Mouse (Mus musculus) CH12.LX (cell line): ENCODE measurements around the gene Irf6. TPM values are rescaled to one million over a fixed set of nuclear protein-coding genes. Genes with fewer than 3 reads are reported as not detected.

Source experiments
- DNase-seq: peaks from one replicate; pipeline ENCODE4 v3.0.0-alpha.2; 2013; ENCODE audit errors: extremely low read depth
- H3K27ac ChIP-seq: 2 replicates; pipeline ENCODE4 v1.5.1; 2012; ENCODE audit warnings: low read depth, mild to moderate bottlenecking, control low read depth, moderate library complexity; ENCODE audit not compliant: insufficient read depth
- H3K27me3 ChIP-seq: replicated peaks from 2 replicates; pipeline ENCODE3; 2012; ENCODE audit warnings: inconsistent platforms
- H3K36me3 ChIP-seq, 2 experiments: replicated peaks in 1 of 2; 2 replicates each; pipeline versions ENCODE3 to v1.6.1; 2012; ENCODE audit warnings: inconsistent platforms in 1 of 2, low read length in 1 of 2, mild to moderate bottlenecking in 1 of 2, mixed read lengths in 1 of 2, moderate library complexity in 1 of 2; ENCODE audit not compliant: control insufficient read depth in 1 of 2, insufficient read depth in 1 of 2
- H3K4me1 ChIP-seq, 2 experiments: 2 replicates each; pipeline ENCODE4 v1.6.1; 2012; ENCODE audit warnings: inconsistent platforms in 1 of 2, moderate library complexity in 1 of 2; ENCODE audit not compliant: insufficient read depth in 2 of 2, control insufficient read depth in 1 of 2
- H3K4me2 ChIP-seq: 2 replicates; pipeline ENCODE4 v1.6.1; 2012; ENCODE audit warnings: low read depth, mild to moderate bottlenecking, control low read depth; ENCODE audit not compliant: poor library complexity, insufficient read depth, severe bottlenecking
- H3K4me3 ChIP-seq, 3 experiments: fragments of 150-350 bp in 1 of 3; sonication (generic) in 1 of 3; replicated peaks in 1 of 3; 2 replicates each; pipeline versions ENCODE3 to v1.5.1; 2011 to 2012; ENCODE audit warnings: low read depth in 2 of 3, low read length in 2 of 3, mild to moderate bottlenecking in 2 of 3, moderate library complexity in 2 of 3, control low read depth in 1 of 3, improper control_type of control experiment in 1 of 3, inconsistent platforms in 1 of 3, mixed read lengths in 1 of 3; ENCODE audit not compliant: poor library complexity in 1 of 3
- H3K79me2 ChIP-seq: replicated peaks from 2 replicates; pipeline ENCODE4 v1.6.1; 2012; ENCODE audit warnings: mild to moderate bottlenecking, moderate library complexity; ENCODE audit not compliant: control insufficient read depth, poor library complexity, insufficient read depth, severe bottlenecking; ENCODE audit errors: extremely low read depth
- H3K9ac ChIP-seq: 2 replicates; pipeline ENCODE4 v1.6.1; 2012; ENCODE audit warnings: low read depth, mild to moderate bottlenecking, control low read depth, moderate library complexity; ENCODE audit not compliant: insufficient read depth
- H3K9me3 ChIP-seq: replicated peaks from 2 replicates; pipeline ENCODE3; 2012; ENCODE audit warnings: low read length, inconsistent platforms, mixed read lengths
- BHLHE40 ChIP-seq: IDR thresholded peaks from 2 replicates; pipeline ENCODE4 v1.6.1; 2011; ENCODE audit warnings: mild to moderate bottlenecking, low read depth, low read length, improper control_type of control experiment
- CHD1 ChIP-seq: IDR thresholded peaks from 2 replicates; pipeline ENCODE4 v1.6.1; 2012; ENCODE audit warnings: low read depth, low read length, improper control_type of control experiment, inconsistent platforms
- CHD2 ChIP-seq: IDR thresholded peaks from 2 replicates; pipeline ENCODE4 v1.6.1; 2011; ENCODE audit warnings: low read length, improper control_type of control experiment
- CTCF ChIP-seq, 2 experiments: IDR thresholded peaks in 1 of 2; conservative IDR thresholded peaks in 1 of 2; 2 replicates each; pipeline ENCODE4 v1.5.1; 2011 to 2012; ENCODE audit warnings: low read depth in 2 of 2, low read length in 2 of 2, improper control_type of control experiment in 1 of 2, inconsistent platforms in 1 of 2, mild to moderate bottlenecking in 1 of 2, moderate library complexity in 1 of 2
- E2F4 ChIP-seq: IDR thresholded peaks from 2 replicates; pipeline ENCODE4 v1.6.1; 2011; ENCODE audit warnings: low read depth, low read length, improper control_type of control experiment; ENCODE audit not compliant: insufficient replicate concordance
- EP300 ChIP-seq: IDR thresholded peaks from 2 replicates; pipeline ENCODE4 v1.6.1; 2011; ENCODE audit warnings: low read length, improper control_type of control experiment
- ETS1 ChIP-seq: conservative IDR thresholded peaks from 2 replicates; pipeline ENCODE4 v1.6.1; 2012; ENCODE audit warnings: low read depth, mild to moderate bottlenecking, inconsistent platforms, low read length, improper control_type of control experiment, moderate library complexity
- JUN ChIP-seq: IDR thresholded peaks from 2 replicates; pipeline ENCODE4 v1.6.1; 2011; ENCODE audit warnings: low read depth, mild to moderate bottlenecking, low read length, improper control_type of control experiment, moderate library complexity; ENCODE audit not compliant: insufficient read depth
- JUND ChIP-seq: conservative IDR thresholded peaks from 2 replicates; pipeline ENCODE4 v1.6.1; 2011; ENCODE audit warnings: low read depth, low read length, improper control_type of control experiment
- KAT2A ChIP-seq: IDR thresholded peaks from 2 replicates; pipeline ENCODE4 v1.6.1; 2012; ENCODE audit warnings: low read length, improper control_type of control experiment, inconsistent platforms; ENCODE audit not compliant: insufficient replicate concordance
- MAFK ChIP-seq: IDR thresholded peaks from 2 replicates; pipeline ENCODE4 v1.6.1; 2011; ENCODE audit warnings: low read length, improper control_type of control experiment; ENCODE audit not compliant: insufficient replicate concordance
- MAX ChIP-seq: IDR thresholded peaks from 2 replicates; pipeline ENCODE4 v1.6.1; 2011; ENCODE audit warnings: low read length, improper control_type of control experiment
- MAZ ChIP-seq: IDR thresholded peaks from 2 replicates; pipeline ENCODE4 v1.6.1; 2012; ENCODE audit warnings: low read depth, mild to moderate bottlenecking, inconsistent platforms, low read length, improper control_type of control experiment, moderate library complexity
- MEF2A ChIP-seq: IDR thresholded peaks from 2 replicates; pipeline ENCODE4 v1.6.1; 2014; ENCODE audit warnings: low read depth, mild to moderate bottlenecking, inconsistent platforms, low read length, improper control_type of control experiment, borderline replicate concordance
- MYC ChIP-seq: IDR thresholded peaks from 2 replicates; pipeline ENCODE4 v1.6.1; 2011; ENCODE audit warnings: low read depth, mild to moderate bottlenecking, improper control_type of control experiment, low read length
- NELFE ChIP-seq: IDR thresholded peaks from 2 replicates; pipeline ENCODE4 v1.6.1; 2011; ENCODE audit warnings: low read depth, low read length, improper control_type of control experiment
- NRF1 ChIP-seq: IDR thresholded peaks from 2 replicates; pipeline ENCODE4 v1.6.1; 2014; ENCODE audit warnings: low read depth, mild to moderate bottlenecking, inconsistent platforms, low read length, improper control_type of control experiment, moderate library complexity
- PAX5 ChIP-seq: IDR thresholded peaks from 2 replicates; pipeline ENCODE4 v1.6.1; 2012; ENCODE audit warnings: low read length, inconsistent platforms, mixed read lengths
- POLR2AphosphoS2 ChIP-seq: IDR thresholded peaks from 2 replicates; pipeline ENCODE4 v1.6.1; 2011; ENCODE audit warnings: low read depth, low read length, improper control_type of control experiment
- RCOR1 ChIP-seq: conservative IDR thresholded peaks from 2 replicates; pipeline ENCODE4 v1.6.1; 2012; ENCODE audit warnings: low read depth, mild to moderate bottlenecking, inconsistent platforms, low read length, improper control_type of control experiment
- SIN3A ChIP-seq: IDR thresholded peaks from 2 replicates; pipeline ENCODE4 v1.6.1; 2012; ENCODE audit warnings: low read length, improper control_type of control experiment, inconsistent platforms
- SMC3 ChIP-seq: IDR thresholded peaks from 2 replicates; pipeline ENCODE4 v1.6.1; 2011; ENCODE audit warnings: low read depth, low read length, improper control_type of control experiment
- TBP ChIP-seq: conservative IDR thresholded peaks from 2 replicates; pipeline ENCODE4 v1.6.1; 2011; ENCODE audit warnings: low read depth, low read length, improper control_type of control experiment
- TCF12 ChIP-seq: IDR thresholded peaks from 2 replicates; pipeline ENCODE4 v1.6.1; 2014; ENCODE audit warnings: low read depth, mild to moderate bottlenecking, inconsistent platforms, low read length, improper control_type of control experiment
- UBTF ChIP-seq: IDR thresholded peaks from 2 replicates; pipeline ENCODE4 v1.6.1; 2012; ENCODE audit warnings: low read depth, mild to moderate bottlenecking, inconsistent platforms, low read length, improper control_type of control experiment, moderate library complexity
- USF1 ChIP-seq: IDR thresholded peaks from 2 replicates; pipeline ENCODE4 v1.6.1; 2014; ENCODE audit warnings: low read depth, mild to moderate bottlenecking, inconsistent platforms, low read length, improper control_type of control experiment
- ZC3H11A ChIP-seq: IDR thresholded peaks from 2 replicates; pipeline ENCODE4 v1.6.1; 2012; ENCODE audit warnings: low read depth, mild to moderate bottlenecking, inconsistent platforms, low read length, improper control_type of control experiment
- ZKSCAN1 ChIP-seq: IDR thresholded peaks from 2 replicates; pipeline ENCODE4 v1.6.1; 2012; ENCODE audit warnings: low read depth, inconsistent platforms, low read length, improper control_type of control experiment, borderline replicate concordance
- dilution Hi-C: fragments of 300-500 bp; cut with MboI; formaldehyde crosslinking; loops from 2 replicates; pipeline ENCODE4 v1.14.3; 2020; ENCODE audit warnings: low sequenced_read_pairs; ENCODE audit not compliant: extremely low pct_unique_long_range_greater_than_20kb, extremely low pct_ligation_motif_present
- in situ Hi-C: fragments of 300-500 bp; cut with MboI; formaldehyde crosslinking; loops from 3 replicates; pipeline ENCODE4 v1.14.3; 2019; ENCODE audit warnings: low sequenced_read_pairs, low pct_ligation_motif_present, low pct_unique_long_range_greater_than_20kb, mixed read lengths
- polyA plus RNA-seq: library from polyadenylated mRNA; unstranded; fragments of >175 nt; gene quantifications from 2 replicates; pipeline ENCODE4 v1.2.1, GENCODE M21; 2012; ENCODE audit warnings: low read depth; ENCODE audit not compliant: insufficient read length
- total RNA-seq, 2 experiments: library from RNA; depleted of rRNA; stranded (reverse); fragments of 300-350 nt in 1 of 2; fragments of >200 nt in 1 of 2; gene quantifications; 2 replicates each; pipeline ENCODE4 v1.2.3; 2012 to 2014

Gene Irf6
- total and polyA plus RNA-seq, 3 experiments, result 0.31 to 13.0 (median 0.43) TPM

DNA sequence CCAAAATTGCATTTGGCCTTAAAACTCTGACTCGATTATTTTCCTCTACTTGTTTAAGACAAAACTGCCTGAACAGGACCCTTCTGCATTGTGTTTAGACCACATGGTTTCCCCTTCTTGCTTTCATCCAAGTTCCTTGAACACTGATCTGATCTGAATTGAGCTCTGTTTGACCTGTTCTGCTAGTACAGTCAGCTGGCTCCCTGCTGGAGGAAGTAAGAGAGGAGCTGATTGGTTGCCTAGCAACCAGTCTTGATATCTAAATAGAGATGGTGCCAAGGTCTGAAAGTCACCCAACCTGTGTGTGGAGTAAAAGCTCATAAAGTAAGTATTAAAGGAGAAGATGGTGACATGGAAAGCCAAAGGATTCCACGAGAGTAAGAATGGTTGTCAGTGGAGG lies 16.9 kb downstream of the Irf6 start:
- no peak overlapping the region for H3K4me2 ChIP-seq
- no peak overlapping the region for H3K9ac ChIP-seq
- peaks cover 7 to 22% of the 10 kb centered on the region in 2 experiments for H3K4me1 ChIP-seq
- no peak overlapping the region for H3K27ac ChIP-seq
- no peaks in the 10 kb centered on the region for H3K9me3 ChIP-seq
- no peak for DNase-seq
- in situ Hi-C loops, result no loop called here
- peaks cover 4 to 14% of the 10 kb centered on the region in 2 experiments for H3K36me3 ChIP-seq
- no peak for TF ChIP-seq RCOR1
- no peak for TF ChIP-seq ZKSCAN1
- no peak for TF ChIP-seq MYC
- no peak for TF ChIP-seq MAX
- no peak for TF ChIP-seq CTCF (conservative IDR thresholded peaks at IDR 0.05 in 1 of 2, IDR thresholded peaks at IDR 0.05 in 1 of 2; ENCODE audit: low read depth in 2 of 2, low read length in 2 of 2)
- no peak for TF ChIP-seq JUN
- no peak for TF ChIP-seq SIN3A
- TF ChIP-seq NRF1, result no peak
- no peak for TF ChIP-seq CHD2
- no peak for TF ChIP-seq MAFK
- no peak for TF ChIP-seq PAX5
- no peak for TF ChIP-seq TCF12
- TF ChIP-seq KAT2A, result no peak
- TF ChIP-seq POLR2AphosphoS2, result no peak
- no peak for TF ChIP-seq CHD1
- no peak for TF ChIP-seq MEF2A
- no peak for TF ChIP-seq ETS1
- no peak for TF ChIP-seq NELFE
- TF ChIP-seq BHLHE40, result no peak
- no peak for TF ChIP-seq ZC3H11A
- dilution Hi-C loops, result no loop called here
- peaks cover 9% of the 10 kb centered on the region; the same call in 1 of the 2 replicates for H3K79me2 ChIP-seq
- H3K4me3 ChIP-seq, result no peak overlapping the region
- H3K27me3 ChIP-seq, result no peaks in the 10 kb centered on the region

DNA sequence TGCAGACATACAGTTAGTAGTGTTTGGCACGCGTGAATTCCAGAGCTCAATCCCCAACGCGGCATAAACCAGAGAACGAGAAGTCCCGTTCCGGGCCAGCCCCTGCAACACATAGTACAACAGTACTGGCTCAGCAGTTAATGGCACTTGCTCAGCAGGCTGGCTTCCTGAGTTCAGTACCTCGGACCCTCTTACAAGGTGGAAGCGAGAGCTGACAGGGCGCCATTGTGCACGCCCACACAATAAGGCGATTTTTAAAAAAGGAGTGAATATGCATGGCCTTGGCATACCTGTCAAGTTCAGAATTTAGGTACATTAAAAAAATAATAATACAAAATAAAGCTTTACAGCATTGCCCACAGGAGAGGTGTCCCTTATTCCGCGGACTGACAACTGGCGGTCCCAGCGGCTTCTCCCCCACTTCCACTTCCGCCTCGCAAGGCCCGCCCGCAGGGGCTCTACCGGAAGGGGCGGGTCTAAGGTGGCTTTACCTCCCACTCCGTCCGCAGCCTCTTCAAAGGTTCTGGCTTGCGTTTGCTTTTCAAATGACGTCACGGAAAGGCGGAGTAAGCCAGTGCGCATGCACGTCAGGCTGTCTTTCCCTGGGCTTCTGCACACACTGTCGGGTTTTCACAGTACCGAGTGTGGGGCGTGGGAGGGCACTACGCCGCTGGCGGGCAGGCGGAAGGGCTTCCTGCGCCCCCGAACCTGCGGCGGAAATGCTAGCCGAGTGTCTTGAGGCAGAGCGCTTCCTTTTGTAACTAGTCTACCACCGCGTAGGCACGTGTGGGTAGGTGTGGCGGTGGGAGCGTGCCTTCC lies 20.3 kb downstream of the Irf6 start:
- Histone ChIP-seq H3K36me3 (peaks cover 1 to 30% of the 10 kb centered on the region in 2 experiments), H3K4me3 (peak overlapping the region; percentile 81 to 96 (median 85)), H3K4me2 (peak overlapping the region; percentile 96), H3K9me3 (no peaks in the 10 kb centered on the region), H3K9ac (peak overlapping the region; percentile 89), H3K27ac (peak overlapping the region; percentile 83), H3K27me3 (no peaks in the 10 kb centered on the region), H3K79me2 (peaks cover 17% of the 10 kb centered on the region; the same call in 1 of the 2 replicates), H3K4me1 (peaks cover 6 to 55% of the 10 kb centered on the region in 2 experiments)
- dilution Hi-C loops, result no loop called here
- peak; percentile 100 for DNase-seq
- in situ Hi-C loops, result no loop called here
- no peak for TF ChIP-seq CTCF (conservative IDR thresholded peaks at IDR 0.05 in 1 of 2, IDR thresholded peaks at IDR 0.05 in 1 of 2; ENCODE audit: low read depth in 2 of 2, low read length in 2 of 2)
- no peak; the same call in none of the 2 replicates for TF ChIP-seq SMC3
- TF ChIP-seq PAX5, result no peak
- TF ChIP-seq EP300, result 0 out of 2 replicates have a peak, but pooled peaks have one; percentile 38
- TF ChIP-seq USF1, result no peak
- TF ChIP-seq POLR2AphosphoS2, result peak; percentile 86; the same call in 1 of the 2 replicates
- peak; percentile 78; the same call in 1 of the 2 replicates for TF ChIP-seq MAZ
- TF ChIP-seq SIN3A, result peak; percentile 94
- peak; percentile 86 for TF ChIP-seq MYC
- TF ChIP-seq TCF12, result peak; percentile 88
- TF ChIP-seq TBP, result peak; percentile 81
- peak; percentile 68; the same call in 1 of the 2 replicates for TF ChIP-seq E2F4
- peak; percentile 46; the same call in 1 of the 2 replicates for TF ChIP-seq ETS1
- TF ChIP-seq CHD1, result peak; percentile 80; the same call in 1 of the 2 replicates
- TF ChIP-seq UBTF, result no peak
- TF ChIP-seq NRF1, result peak; percentile 97
- TF ChIP-seq JUND, result 0 out of 2 replicates have a peak, but pooled peaks have one; percentile 49
- TF ChIP-seq CHD2, result peak; percentile 60; the same call in 1 of the 2 replicates
- no peak for TF ChIP-seq MAFK
